ENCODE assay signal across 8 mouse cellular contexts in genomic region chr2:156142820-156143219, GRCm38 (mm10). TPM values are rescaled to one million over a fixed set of nuclear protein-coding genes. Genes with fewer than 3 reads are reported as not detected.
A peak's percentile ranks its signal among the peaks of the same experiment; 100 is the strongest.
DNase-seq lines count a peak whose midpoint lies in the region; ATAC-seq and TF ChIP-seq lines count a peak whose summit lies in the region.

No protein-coding gene starts in this region.

- DNase-seq in kidney, adult 11 months = no peak
- no peak for DNase-seq in hindbrain, postnatal 0 days (ENCODE audit: low spot score)
- no peak for DNase-seq in midbrain, postnatal 0 days (ENCODE audit: low spot score)
- DNase-seq in layer of hippocampus, adult 9-10 months (ENCODE audit: low spot score) = no peak
- no peak for DNase-seq in left cerebral cortex, adult 11 months (ENCODE audit: low spot score)
- DNase-seq in kidney, adult 9 months = no peak

- H3K9me3 ChIP-seq in kidney, embryonic 15.5 days (replicated peaks) = no peaks in the 10 kb centered on the region
- no peaks in the 10 kb centered on the region for H3K9me3 ChIP-seq in hindbrain, postnatal 0 days (ENCODE audit: low read length)
- no peaks in the 10 kb centered on the region for H3K9me3 ChIP-seq in midbrain, postnatal 0 days (ENCODE audit: low read length)

- H3K4me2 ChIP-seq in kidney, embryonic 15.5 days = peak overlapping the region; percentile 72
- H3K4me2 ChIP-seq in hindbrain, postnatal 0 days (ENCODE audit: low read depth, low read length) = peak overlapping the region; percentile 67
- H3K4me2 ChIP-seq in midbrain, postnatal 0 days (ENCODE audit: low read depth, low read length, poor library complexity, severe bottlenecking) = peak overlapping the region; percentile 61

- no peak overlapping the region for H3K27ac ChIP-seq in kidney, embryonic 15.5 days
- H3K27ac ChIP-seq in bone marrow macrophage, adult 2 months (ENCODE audit: insufficient read depth, low read depth, low read length) = no peak overlapping the region
- H3K27ac ChIP-seq in hindbrain, postnatal 0 days = peak overlapping the region; percentile 83; the same call in 1 of the 2 replicates
- no peak overlapping the region for H3K27ac ChIP-seq in midbrain, postnatal 0 days (ENCODE audit: low read depth, low read length)

- WGBS in kidney, embryonic 15.5 days = 72% methylated on average over 2 of the region's 2 CpGs
- 80% methylated on average over 2 of the region's 2 CpGs for WGBS in hindbrain, postnatal 0 days
- WGBS in midbrain, postnatal 0 days = 84% methylated on average over 2 of the region's 2 CpGs

- peak overlapping the region; percentile 81 for H3K9ac ChIP-seq in kidney, embryonic 15.5 days
- H3K9ac ChIP-seq in hindbrain, postnatal 0 days (replicated peaks; ENCODE audit: low read length) = peak overlapping the region; percentile 62
- no peak overlapping the region for H3K9ac ChIP-seq in midbrain, postnatal 0 days (replicated peaks; ENCODE audit: low read length, poor library complexity, severe bottlenecking)

- TF ChIP-seq POLR2A in bone marrow macrophage, adult 2 months (IDR thresholded peaks at IDR 0.05; ENCODE audit: borderline replicate concordance, low read depth, low read length) = no peak

- peak overlapping the region; percentile 66 for H3K4me3 ChIP-seq in kidney, embryonic 15.5 days (replicated peaks)
- H3K4me3 ChIP-seq in bone marrow macrophage, adult 2 months (ENCODE audit: insufficient read depth, low read length) = peak overlapping the region; percentile 76
- H3K4me3 ChIP-seq in hindbrain, postnatal 0 days (ENCODE audit: low read length) = peak overlapping the region; percentile 57
- peak overlapping the region; percentile 76 for H3K4me3 ChIP-seq in midbrain, postnatal 0 days (ENCODE audit: low read depth, low read length)

- TF ChIP-seq CTCF in bone marrow macrophage, adult 2 months (IDR thresholded peaks at IDR 0.05; ENCODE audit: low read depth, low read length) = no peak
- TF ChIP-seq CTCF in hindbrain, postnatal 0 days (IDR thresholded peaks at IDR 0.05; ENCODE audit: low read depth) = peak; percentile 18
- TF ChIP-seq CTCF in midbrain, postnatal 0 days (IDR thresholded peaks at IDR 0.05) = peak; percentile 38

- peaks cover 12% of the 10 kb centered on the region for H3K4me1 ChIP-seq in kidney, embryonic 15.5 days
- H3K4me1 ChIP-seq in bone marrow macrophage, adult 2 months (ENCODE audit: control insufficient read depth, insufficient read depth, low read length) = peaks cover 9% of the 10 kb centered on the region
- H3K4me1 ChIP-seq in hindbrain, postnatal 0 days (ENCODE audit: insufficient read depth, low read length) = peaks cover 7% of the 10 kb centered on the region; the same call in 1 of the 2 replicates
- no peaks in the 10 kb centered on the region for H3K4me1 ChIP-seq in midbrain, postnatal 0 days (ENCODE audit: insufficient read depth, low read length)

- H3K27me3 ChIP-seq in kidney, embryonic 15.5 days = no peaks in the 10 kb centered on the region
- H3K27me3 ChIP-seq in hindbrain, postnatal 0 days (ENCODE audit: insufficient read depth, low read length) = no peaks in the 10 kb centered on the region
- H3K27me3 ChIP-seq in midbrain, postnatal 0 days (ENCODE audit: insufficient read depth, low read length) = no peaks in the 10 kb centered on the region

- peaks cover 46% of the 10 kb centered on the region for H3K36me3 ChIP-seq in kidney, embryonic 15.5 days
- H3K36me3 ChIP-seq in hindbrain, postnatal 0 days (ENCODE audit: insufficient read depth, low read length) = peaks cover 13% of the 10 kb centered on the region
- H3K36me3 ChIP-seq in midbrain, postnatal 0 days (ENCODE audit: insufficient read depth, low read length) = no peaks in the 10 kb centered on the region; the same call in 1 of the 2 replicates

- no peak for ATAC-seq in kidney, embryonic 15.5 days (replicated peaks; ENCODE audit: low FRiP score)
- ATAC-seq in hindbrain, postnatal 0 days = no peak
- ATAC-seq in midbrain, postnatal 0 days (ENCODE audit: low FRiP score) = no peak

RNA-seq across cellular contexts. Expression of gene Romo1, which starts 1.0 kb away (rescaled TPM):
- polyA plus RNA-seq in kidney, embryonic 15.5 days (2015; fragmentation: Nextera tagmentation; extraction: Ambion mirVana) = 406 and 428 TPM in 2 replicates
- 115 and 116 TPM in 2 replicates for polyA plus RNA-seq in bone marrow macrophage, adult 2 months (2012; ENCODE audit: insufficient read depth, insufficient read length, missing spikeins)
- total RNA-seq in hindbrain, postnatal 0 days (2014; rRNA removed) = 113 and 152 TPM in 2 replicates
- 604 and 613 TPM in 2 replicates for polyA plus RNA-seq in hindbrain, postnatal 0 days (2015; fragmentation: Nextera tagmentation; extraction: Ambion mirVana)
- 89.4 and 107 TPM in 2 replicates for total RNA-seq in midbrain, postnatal 0 days (2014; rRNA removed)
- 521 and 552 TPM in 2 replicates for polyA plus RNA-seq in midbrain, postnatal 0 days (2015; fragmentation: Nextera tagmentation; extraction: Ambion mirVana)

RNA-seq across cellular contexts. Expression of gene Nfs1, which starts 1.2 kb away (rescaled TPM):
- 47.7 and 50.2 TPM in 2 replicates for polyA plus RNA-seq in kidney, embryonic 15.5 days (2015; fragmentation: Nextera tagmentation; extraction: Ambion mirVana)
- 42.4 and 43.4 TPM in 2 replicates for polyA plus RNA-seq in bone marrow macrophage, adult 2 months (2012; ENCODE audit: insufficient read depth, insufficient read length, missing spikeins)
- total RNA-seq in hindbrain, postnatal 0 days (2014; rRNA removed) = 42.2 and 49.2 TPM in 2 replicates
- 37.5 and 39.2 TPM in 2 replicates for polyA plus RNA-seq in hindbrain, postnatal 0 days (2015; fragmentation: Nextera tagmentation; extraction: Ambion mirVana)
- 34.5 and 40.3 TPM in 2 replicates for total RNA-seq in midbrain, postnatal 0 days (2014; rRNA removed)
- 34.9 and 38.5 TPM in 2 replicates for polyA plus RNA-seq in midbrain, postnatal 0 days (2015; fragmentation: Nextera tagmentation; extraction: Ambion mirVana)

RNA-seq across cellular contexts. Expression of gene Gm28036, which starts 15.9 kb away (rescaled TPM):
- 18.1 and 19.4 TPM in 2 replicates for polyA plus RNA-seq in kidney, embryonic 15.5 days (2015; fragmentation: Nextera tagmentation; extraction: Ambion mirVana)
- polyA plus RNA-seq in bone marrow macrophage, adult 2 months (2012; ENCODE audit: insufficient read depth, insufficient read length, missing spikeins) = 9.0 and 12.0 TPM in 2 replicates
- total RNA-seq in hindbrain, postnatal 0 days (2014; rRNA removed) = 46.0 and 82.1 TPM in 2 replicates
- 10.6 and 12.0 TPM in 2 replicates for polyA plus RNA-seq in hindbrain, postnatal 0 days (2015; fragmentation: Nextera tagmentation; extraction: Ambion mirVana)
- total RNA-seq in midbrain, postnatal 0 days (2014; rRNA removed) = 54.1 and 56.8 TPM in 2 replicates
- 10.1 and 10.8 TPM in 2 replicates for polyA plus RNA-seq in midbrain, postnatal 0 days (2015; fragmentation: Nextera tagmentation; extraction: Ambion mirVana)

RNA-seq across cellular contexts. Expression of gene Rbm12, which starts 31.0 kb away (rescaled TPM):
- polyA plus RNA-seq in kidney, embryonic 15.5 days (2015; fragmentation: Nextera tagmentation; extraction: Ambion mirVana) = 30.5 and 32.8 TPM in 2 replicates
- 12.2 and 14.0 TPM in 2 replicates for polyA plus RNA-seq in bone marrow macrophage, adult 2 months (2012; ENCODE audit: insufficient read depth, insufficient read length, missing spikeins)
- total RNA-seq in hindbrain, postnatal 0 days (2014; rRNA removed) = 27.1 and 33.9 TPM in 2 replicates
- polyA plus RNA-seq in hindbrain, postnatal 0 days (2015; fragmentation: Nextera tagmentation; extraction: Ambion mirVana) = 15.5 and 16.9 TPM in 2 replicates
- total RNA-seq in midbrain, postnatal 0 days (2014; rRNA removed) = 29.2 and 33.2 TPM in 2 replicates
- 17.2 and 19.8 TPM in 2 replicates for polyA plus RNA-seq in midbrain, postnatal 0 days (2015; fragmentation: Nextera tagmentation; extraction: Ambion mirVana)

RNA-seq across cellular contexts. Expression of gene Cpne1, which starts 31.1 kb away (rescaled TPM):
- polyA plus RNA-seq in kidney, embryonic 15.5 days (2015; fragmentation: Nextera tagmentation; extraction: Ambion mirVana) = 69.6 and 71.2 TPM in 2 replicates
- polyA plus RNA-seq in bone marrow macrophage, adult 2 months (2012; ENCODE audit: insufficient read depth, insufficient read length, missing spikeins) = 36.0 and 40.9 TPM in 2 replicates
- 49.8 and 65.0 TPM in 2 replicates for total RNA-seq in hindbrain, postnatal 0 days (2014; rRNA removed)
- polyA plus RNA-seq in hindbrain, postnatal 0 days (2015; fragmentation: Nextera tagmentation; extraction: Ambion mirVana) = 12.8 and 16.4 TPM in 2 replicates
- total RNA-seq in midbrain, postnatal 0 days (2014; rRNA removed) = 30.0 and 34.1 TPM in 2 replicates
- polyA plus RNA-seq in midbrain, postnatal 0 days (2015; fragmentation: Nextera tagmentation; extraction: Ambion mirVana) = 13.7 and 13.8 TPM in 2 replicates
